Mouse (Mus musculus) urinary bladder, postnatal 0 days (tissue): ENCODE data around the gene Fsip1. TPM values are rescaled to one million over a fixed set of nuclear protein-coding genes. Genes with fewer than 3 reads are reported as not detected.

Experiments used
- microRNA-seq: library from miRNA; unstranded; fragments of <30 nt; microRNA quantifications from one replicate; pipeline ENCODE4, GENCODE M21; 2016
- polyA plus RNA-seq: library from polyadenylated mRNA; unstranded; fragments of >200 nt; fragmentation: Nextera tagmentation; extraction: Ambion mirVana; gene quantifications from 2 replicates; pipeline ENCODE4 v1.2.1, GENCODE M21; 2015

Fsip1 gene
- polyA plus RNA-seq = 0.10 and 0.35 TPM in 2 replicates

GRCm38 (mm10) chr2:118256621-118257053 lies at the start of gene Fsip1:
Fsip1 (minus strand) TSS chr2:118256966.

GRCm38 (mm10) chr2:118111488-118112131 lies 145.2 kb downstream of the Fsip1 start, which contains the start of gene Thbs1:
Thbs1 (plus strand) TSS chr2:118111876.

Small RNA genes within 50 kb of the gene (microRNA-seq; reads per million reads assigned to microRNA genes)
- not detected for gene Gm22800

Other genes starting within 250 kb of the Fsip1 start
- gene Thbs1, start 145.1 kb downstream of the Fsip1 start, polyA plus RNA-seq = 71.8 and 126 TPM in 2 replicates
- gene Gpr176, start 116.5 kb upstream of the Fsip1 start, polyA plus RNA-seq = 0.56 and 0.72 TPM in 2 replicates
- 4.1 and 4.3 TPM in 2 replicates for gene Eif2ak4, start 131.7 kb upstream of the Fsip1 start, polyA plus RNA-seq
- 207 and 213 TPM in 2 replicates for gene Srp14, start 222.7 kb upstream of the Fsip1 start, polyA plus RNA-seq